Mouse (Mus musculus): Measurements from ENCODE around the gene Ormdl3.
"Not testable (repeated sequence)": the region's sequence is repeated elsewhere in the genome, so short reads cannot be mapped to it uniquely, and the experiment has no call there.

- peak; percentile 65 for TF ChIP-seq CTCF (IDR thresholded peaks at IDR 0.05; ENCODE audit: low read depth)
- TF ChIP-seq EP300 (IDR thresholded peaks at IDR 0.05; ENCODE audit: low read depth) = not testable (repeated sequence)
Observed at GRCm38 (mm10) chr11:98635312-98635970, 48.3 kb upstream of the Ormdl3 start.

All from liver, postnatal 0 days (tissue).